Mouse (Mus musculus) forebrain, embryonic 14.5 days (tissue): ENCODE data around the gene Steap2. TPM values are rescaled to one million over a fixed set of nuclear protein-coding genes. Genes with fewer than 3 reads are reported as not detected.

Experiments used
- ATAC-seq: fragments of 200-750 bp; cut with Nextera tagmentation; 2 replicates; pipeline ENCODE4 v1.8.0; 2017; ENCODE audit warnings: mild to moderate bottlenecking, moderate library complexity
- DNase-seq: peaks from one replicate; pipeline ENCODE4 v3.0.0-alpha.2; 2015; ENCODE audit warnings: low spot score
- H3K27ac ChIP-seq: fragments of 300-500 bp; sonication (generic); 2 replicates; pipeline ENCODE4 v1.5.1; 2014; ENCODE audit warnings: low read depth, mild to moderate bottlenecking, control low read depth, low read length, moderate library complexity
- H3K27me3 ChIP-seq: fragments of 300-500 bp; sonication (generic); replicated peaks from 2 replicates; pipeline ENCODE4 v1.6.1; 2014; ENCODE audit warnings: low read length, control low read depth, mixed read lengths; ENCODE audit not compliant: control insufficient read depth, insufficient read depth
- H3K36me3 ChIP-seq: fragments of 300-500 bp; sonication (generic); 2 replicates; pipeline ENCODE4 v1.6.1; 2014; ENCODE audit warnings: low read length, control low read depth; ENCODE audit not compliant: control insufficient read depth, insufficient read depth
- H3K4me1 ChIP-seq: fragments of 300-500 bp; sonication (generic); 2 replicates; pipeline ENCODE4 v1.6.1; 2014; ENCODE audit warnings: antibody characterized with exemption, low read length, control low read depth; ENCODE audit not compliant: control insufficient read depth, insufficient read depth
- H3K4me2 ChIP-seq: fragments of 300-500 bp; sonication (generic); 2 replicates; pipeline ENCODE4 v1.6.1; 2014; ENCODE audit warnings: mild to moderate bottlenecking, control low read depth, low read length
- H3K4me3 ChIP-seq: fragments of 300-500 bp; sonication (generic); 2 replicates; pipeline ENCODE4 v1.5.1; 2014; ENCODE audit warnings: low read depth, low read length, control low read depth
- H3K9ac ChIP-seq: fragments of 300-500 bp; sonication (generic); 2 replicates; pipeline ENCODE4 v1.6.1; 2014; ENCODE audit warnings: mild to moderate bottlenecking, low read length, control low read depth, moderate library complexity
- H3K9me3 ChIP-seq: fragments of 300-500 bp; sonication (generic); replicated peaks from 2 replicates; pipeline ENCODE4 v1.6.1; 2016; ENCODE audit warnings: low read length, control low read depth, mixed read lengths; ENCODE audit not compliant: control insufficient read depth
- WGBS: fragments of 180-500 bp; shearing (Covaris S2); extraction: QIAGEN DNeasy Blood & Tissue Kit; methylation state at CpG from one replicate; pipeline ENCODE4 v1.1.7; 2014; 5-methylcytosine and 5-hydroxymethylcytosine counted together
- polyA plus RNA-seq: library from polyadenylated mRNA; unstranded; fragments of >200 nt; fragmentation: Nextera tagmentation; extraction: Ambion mirVana; gene quantifications from 2 replicates; pipeline ENCODE4 v1.2.1, GENCODE M21; 2014

Steap2 gene
- 4.3 TPM in 2 replicates for polyA plus RNA-seq

DNA sequence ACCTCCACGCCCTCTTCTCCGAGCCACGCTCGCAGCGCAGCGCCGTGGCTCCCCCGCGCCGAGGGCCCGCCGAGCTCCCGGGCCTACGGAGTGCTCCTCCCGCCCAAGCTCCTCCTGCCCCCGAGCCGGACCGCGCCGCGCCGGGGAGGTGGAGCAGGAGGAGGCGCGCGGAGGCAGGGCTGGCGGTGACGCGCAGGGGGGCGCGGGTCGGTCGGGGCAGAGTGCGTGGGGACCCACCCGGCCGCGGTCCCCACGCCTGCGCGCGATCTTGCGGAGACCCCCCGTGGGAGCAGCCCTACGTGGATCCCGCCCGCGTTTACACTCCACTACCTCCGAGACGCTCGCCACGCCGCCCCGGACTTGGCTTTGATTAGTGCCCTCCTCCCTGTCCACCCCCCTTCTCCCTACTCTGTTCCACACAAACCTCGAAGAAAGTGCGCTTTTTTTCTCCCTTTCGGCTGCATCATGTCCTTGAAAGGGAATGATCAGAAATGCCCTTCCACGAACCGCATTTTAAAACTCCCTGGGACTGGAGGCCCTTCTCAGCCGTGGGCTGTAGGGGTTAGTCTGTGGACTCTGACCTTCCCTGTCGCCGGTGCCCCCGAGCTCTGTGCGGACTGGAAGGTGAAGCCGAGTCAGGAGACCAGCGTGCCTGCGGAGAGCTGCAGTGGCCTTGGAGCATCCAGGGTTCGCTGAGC is at the start of gene Steap2:
Gene Steap2, minus strand, starts transcription at position 623 of the 698 bp plus-strand sequence.
- WGBS = 1% methylated on average over 35 of the region's 66 CpGs
- Histone ChIP-seq H3K9ac (peak within 1 kb of the TSS; percentile 86), H3K36me3 (no peaks in the 10 kb centered on the region), H3K9me3 (no peaks in the 10 kb centered on the region), H3K4me1 (no peaks in the 10 kb centered on the region; the same call in 1 of the 2 replicates), H3K4me3 (peak within 1 kb of the TSS; percentile 84), H3K4me2 (peak within 1 kb of the TSS; percentile 95), H3K27me3 (no peaks in the 10 kb centered on the region), H3K27ac (no peak within 1 kb of the TSS)
- ATAC-seq = peak; percentile 91
- peak; percentile 59 for DNase-seq

DNA sequence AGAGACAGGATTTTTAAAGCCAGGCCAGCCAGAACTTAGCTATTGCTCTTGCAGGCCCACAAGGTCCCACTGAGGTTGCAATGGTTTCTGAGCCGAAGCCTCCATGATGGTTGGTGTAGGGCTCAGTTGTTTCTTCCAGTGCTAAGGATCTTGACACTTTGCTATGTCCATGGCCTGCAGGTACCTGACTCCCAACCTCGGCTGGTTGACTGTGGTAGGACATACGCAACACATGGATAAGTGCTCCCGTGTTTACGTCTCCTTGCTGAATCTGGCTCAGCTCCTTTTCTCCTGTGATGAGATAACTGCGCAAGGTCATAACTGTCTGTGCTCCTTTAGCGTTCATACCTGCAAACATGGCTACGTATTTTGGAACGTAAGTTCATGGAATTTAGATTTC is 40.1 kb upstream of the Steap2 start:
- Histone ChIP-seq H3K4me1 (no peaks in the 10 kb centered on the region), H3K9me3 (no peaks in the 10 kb centered on the region), H3K4me3 (no peak overlapping the region), H3K9ac (no peak overlapping the region), H3K36me3 (no peaks in the 10 kb centered on the region), H3K4me2 (no peak overlapping the region), H3K27me3 (no peaks in the 10 kb centered on the region), H3K27ac (no peak overlapping the region)
- DNase-seq (no peak), ATAC-seq (no peak)
- 95% methylated on average over 9 of the region's 9 CpGs for WGBS

GRCm38 (mm10) chr5:5732858-5733257 is 38.5 kb upstream of the Steap2 start:
- ATAC-seq (no peak), DNase-seq (no peak)
- WGBS = 81% methylated on average over 2 of the region's 2 CpGs
- H3K9ac ChIP-seq = no peak overlapping the region
- no peaks in the 10 kb centered on the region for H3K36me3 ChIP-seq
- H3K4me1 ChIP-seq = no peaks in the 10 kb centered on the region
- H3K9me3 ChIP-seq = no peaks in the 10 kb centered on the region
- no peak overlapping the region for H3K4me2 ChIP-seq
- no peak overlapping the region for H3K4me3 ChIP-seq
- no peaks in the 10 kb centered on the region for H3K27me3 ChIP-seq
- H3K27ac ChIP-seq = no peak overlapping the region

DNA sequence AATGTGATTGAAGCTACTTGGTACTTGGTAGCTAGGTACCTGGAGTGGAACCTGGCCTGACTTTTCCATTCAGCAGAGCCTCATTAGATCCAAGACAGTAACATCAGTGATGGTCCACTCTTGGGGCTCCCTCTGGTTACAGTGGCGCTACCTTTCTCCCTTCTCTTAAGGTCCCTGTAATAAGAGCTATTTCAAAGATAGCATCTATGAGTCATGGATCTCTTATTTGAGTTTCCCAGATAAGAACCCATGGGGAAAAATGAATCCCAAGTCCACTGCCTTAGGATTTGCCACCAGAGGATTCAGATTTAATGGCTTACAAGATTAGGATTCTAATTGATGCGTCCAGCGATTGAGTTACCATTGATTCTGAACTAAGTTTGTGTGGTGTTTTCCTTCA is 37.8 kb upstream of the Steap2 start:
- H3K4me2 ChIP-seq = no peak overlapping the region
- H3K36me3 ChIP-seq = no peaks in the 10 kb centered on the region
- no peaks in the 10 kb centered on the region for H3K9me3 ChIP-seq
- H3K27ac ChIP-seq = no peak overlapping the region
- 95% methylated on average over 3 of the region's 3 CpGs for WGBS
- H3K4me1 ChIP-seq = no peaks in the 10 kb centered on the region
- no peaks in the 10 kb centered on the region for H3K27me3 ChIP-seq
- no peak for ATAC-seq
- H3K4me3 ChIP-seq = no peak overlapping the region
- H3K9ac ChIP-seq = no peak overlapping the region
- no peak for DNase-seq

GRCm38 (mm10) chr5:5729904-5730303 is 35.5 kb upstream of the Steap2 start:
- Histone ChIP-seq H3K36me3 (no peaks in the 10 kb centered on the region), H3K27ac (no peak overlapping the region), H3K27me3 (no peaks in the 10 kb centered on the region), H3K4me1 (no peaks in the 10 kb centered on the region), H3K9me3 (no peaks in the 10 kb centered on the region), H3K4me3 (no peak overlapping the region), H3K4me2 (no peak overlapping the region), H3K9ac (no peak overlapping the region)
- DNase-seq (no peak), ATAC-seq (no peak)
- WGBS = 86% methylated on average over 4 of the region's 4 CpGs

GRCm38 (mm10) chr5:5722217-5722616 is 27.8 kb upstream of the Steap2 start:
- no peaks in the 10 kb centered on the region for H3K36me3 ChIP-seq
- H3K4me3 ChIP-seq = no peak overlapping the region
- H3K4me1 ChIP-seq = no peaks in the 10 kb centered on the region
- no peak overlapping the region for H3K9ac ChIP-seq
- no peak overlapping the region for H3K27ac ChIP-seq
- no peaks in the 10 kb centered on the region for H3K9me3 ChIP-seq
- ATAC-seq = no peak
- 69% methylated on average over 7 of the region's 7 CpGs for WGBS
- H3K4me2 ChIP-seq = no peak overlapping the region
- DNase-seq = no peak
- no peaks in the 10 kb centered on the region for H3K27me3 ChIP-seq

DNA sequence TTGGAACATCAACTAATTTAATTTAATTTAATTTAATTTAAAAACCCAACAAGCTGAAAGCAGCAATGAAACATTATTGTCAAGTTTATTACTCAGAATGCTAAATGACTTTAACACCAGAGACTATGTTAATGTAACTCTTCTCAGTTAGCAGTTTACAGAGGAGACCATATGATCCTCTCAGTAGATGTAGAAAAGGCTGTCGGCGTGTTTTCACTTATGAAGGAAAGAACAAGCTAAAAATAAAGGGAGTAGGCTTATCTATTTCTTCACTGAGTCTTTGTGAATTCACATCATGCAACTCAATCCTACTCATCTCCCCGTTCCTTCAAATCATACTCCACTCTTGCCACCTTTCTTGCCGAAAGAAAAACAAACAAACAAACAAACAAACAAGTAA is 16.7 kb upstream of the Steap2 start:
- H3K27ac ChIP-seq = no peak overlapping the region
- H3K4me3 ChIP-seq = no peak overlapping the region
- no peak for ATAC-seq
- H3K27me3 ChIP-seq = no peaks in the 10 kb centered on the region
- no peak for DNase-seq
- no peaks in the 10 kb centered on the region for H3K4me1 ChIP-seq
- H3K9me3 ChIP-seq = no peaks in the 10 kb centered on the region
- H3K36me3 ChIP-seq = no peaks in the 10 kb centered on the region
- no peak overlapping the region for H3K9ac ChIP-seq
- 84% methylated on average over 4 of the region's 4 CpGs for WGBS
- no peak overlapping the region for H3K4me2 ChIP-seq

GRCm38 (mm10) chr5:5707341-5708278 is 13.2 kb upstream of the Steap2 start:
- WGBS = 69% methylated on average over 13 of the region's 13 CpGs
- Histone ChIP-seq H3K36me3 (no peaks in the 10 kb centered on the region), H3K4me1 (no peaks in the 10 kb centered on the region), H3K4me2 (no peak overlapping the region), H3K9me3 (no peaks in the 10 kb centered on the region), H3K27me3 (no peaks in the 10 kb centered on the region), H3K4me3 (no peak overlapping the region), H3K27ac (no peak overlapping the region), H3K9ac (no peak overlapping the region)
- DNase-seq = no peak
- no peak for ATAC-seq

GRCm38 (mm10) chr5:5705019-5705418 is 10.6 kb upstream of the Steap2 start:
- Histone ChIP-seq H3K27ac (no peak overlapping the region), H3K4me1 (no peaks in the 10 kb centered on the region), H3K4me2 (no peak overlapping the region), H3K9ac (no peak overlapping the region), H3K4me3 (no peak overlapping the region), H3K27me3 (no peaks in the 10 kb centered on the region), H3K36me3 (no peaks in the 10 kb centered on the region), H3K9me3 (no peaks in the 10 kb centered on the region)
- ATAC-seq (no peak), DNase-seq (no peak)
- WGBS = 64% methylated on average over 2 of the region's 2 CpGs
